Mouse (Mus musculus): ENCODE data around the gene Tpo.

The Tpo gene

GRCm38 (mm10) chr12:30076316-30076715, 56.1 kb downstream of the Tpo start:
- DNase-seq (ENCODE audit: low read depth) = no peak

GRCm38 (mm10) chr12:30069321-30069720, 63.1 kb downstream of the Tpo start:
- no peak for DNase-seq (ENCODE audit: low read depth)

- DNase-seq (ENCODE audit: low read depth) = no peak
These were observed 64.6 kb downstream of the Tpo start for GRCm38 (mm10) chr12:30067806-30068205.

- no peak for DNase-seq (ENCODE audit: low read depth)
These were observed 70.3 kb downstream of the Tpo start for GRCm38 (mm10) chr12:30062118-30062505.

GRCm38 (mm10) chr12:30061503-30062117, 70.8 kb downstream of the Tpo start:
- no peak for DNase-seq (ENCODE audit: low read depth)

- no peak for DNase-seq (ENCODE audit: low read depth)
These were observed 74.4 kb downstream of the Tpo start for GRCm38 (mm10) chr12:30058044-30058443.

- no peak for DNase-seq (ENCODE audit: low read depth)
These were observed 77.5 kb downstream of the Tpo start for GRCm38 (mm10) chr12:30054761-30055540.

GRCm38 (mm10) chr12:30050235-30050634, 82.2 kb downstream of the Tpo start:
- DNase-seq (ENCODE audit: low read depth) = peak; percentile 13

GRCm38 (mm10) chr12:30049818-30050217, 82.6 kb downstream of the Tpo start:
- DNase-seq (ENCODE audit: low read depth) = peak; percentile 0

GRCm38 (mm10) chr12:30048848-30049247, 83.6 kb downstream of the Tpo start:
- DNase-seq (ENCODE audit: low read depth) = no peak

- no peak for DNase-seq (ENCODE audit: low read depth)
These were observed 92.3 kb downstream of the Tpo start for GRCm38 (mm10) chr12:30040150-30040549.

- no peak for DNase-seq (ENCODE audit: low read depth)
These were observed 92.9 kb downstream of the Tpo start for GRCm38 (mm10) chr12:30039565-30039964.

- no peak for DNase-seq (ENCODE audit: low read depth)
These were observed 95.8 kb downstream of the Tpo start for GRCm38 (mm10) chr12:30036569-30037055.

- DNase-seq (ENCODE audit: low read depth) = no peak
These were observed 96.4 kb downstream of the Tpo start for GRCm38 (mm10) chr12:30035841-30036568.

- DNase-seq (ENCODE audit: low read depth) = no peak
These were observed 97.0 kb downstream of the Tpo start for GRCm38 (mm10) chr12:30035406-30035805.

GRCm38 (mm10) chr12:30034681-30035080, 97.7 kb downstream of the Tpo start:
- no peak for DNase-seq (ENCODE audit: low read depth)

- DNase-seq (ENCODE audit: low read depth) = no peak
These were observed 101.9 kb downstream of the Tpo start for GRCm38 (mm10) chr12:30030571-30030970.

GRCm38 (mm10) chr12:30029111-30029510, 103.3 kb downstream of the Tpo start:
- DNase-seq (ENCODE audit: low read depth) = no peak

- DNase-seq (ENCODE audit: low read depth) = no peak
These were observed 104.6 kb downstream of the Tpo start for GRCm38 (mm10) chr12:30027721-30028340.

GRCm38 (mm10) chr12:30024264-30024825, 108.1 kb downstream of the Tpo start:
- no peak for DNase-seq (ENCODE audit: low read depth)

- DNase-seq (ENCODE audit: low read depth) = no peak
These were observed 108.9 kb downstream of the Tpo start for GRCm38 (mm10) chr12:30023491-30023890.

- DNase-seq (ENCODE audit: low read depth) = no peak
These were observed 112.0 kb downstream of the Tpo start for GRCm38 (mm10) chr12:30020447-30020846.
